Mouse (Mus musculus) limb, embryonic 15.5 days (tissue): ENCODE results near the gene Serinc2. TPM values are rescaled to one million over a fixed set of nuclear protein-coding genes. Genes with fewer than 3 reads are reported as not detected.

Experiments used
- ATAC-seq: fragments of 200-750 bp; cut with Nextera tagmentation; 2 replicates; pipeline ENCODE4 v1.8.0; 2017; ENCODE audit warnings: low read depth, moderate TSS enrichment; ENCODE audit not compliant: insufficient number of reproducible peaks, low FRiP score, low TSS enrichment
- H3K27ac ChIP-seq: fragments of 300-500 bp; sonication (generic); 2 replicates; pipeline ENCODE4 v1.5.1; 2015; ENCODE audit warnings: moderate library complexity, mild to moderate bottlenecking, inconsistent platforms
- H3K27me3 ChIP-seq: fragments of 300-500 bp; sonication (generic); 2 replicates; pipeline ENCODE4 v1.6.1; 2015; ENCODE audit warnings: inconsistent platforms
- H3K36me3 ChIP-seq: fragments of 300-500 bp; sonication (generic); 2 replicates; pipeline ENCODE4 v1.6.1; 2015; ENCODE audit warnings: inconsistent platforms
- H3K4me1 ChIP-seq: fragments of 300-500 bp; sonication (generic); 2 replicates; pipeline ENCODE4 v1.6.1; 2015; ENCODE audit warnings: inconsistent platforms
- H3K4me2 ChIP-seq: fragments of 300-500 bp; sonication (generic); 2 replicates; pipeline ENCODE4 v1.6.1; 2015; ENCODE audit warnings: mild to moderate bottlenecking, inconsistent platforms
- H3K4me3 ChIP-seq: fragments of 300-500 bp; sonication (generic); 2 replicates; pipeline ENCODE4 v1.5.1; 2015; ENCODE audit warnings: mild to moderate bottlenecking, inconsistent platforms
- H3K9ac ChIP-seq: fragments of 300-500 bp; sonication (generic); 2 replicates; pipeline ENCODE4 v1.6.1; 2015; ENCODE audit warnings: inconsistent platforms
- H3K9me3 ChIP-seq: fragments of 300-500 bp; sonication (generic); 2 replicates; pipeline ENCODE4 v1.6.1; 2016; ENCODE audit warnings: inconsistent platforms
- WGBS: fragments of 180-500 bp; shearing (Covaris S2); methylation state at CpG from one replicate; pipeline ENCODE4 v1.1.7; 2015; 5-methylcytosine and 5-hydroxymethylcytosine counted together
- polyA plus RNA-seq: library from polyadenylated mRNA; unstranded; fragments of >200 nt; fragmentation: Nextera tagmentation; extraction: Ambion mirVana; gene quantifications from 2 replicates; pipeline ENCODE4 v1.2.1, GENCODE M21; 2015

Gene Serinc2
- 132 and 136 TPM in 2 replicates for polyA plus RNA-seq

DNA sequence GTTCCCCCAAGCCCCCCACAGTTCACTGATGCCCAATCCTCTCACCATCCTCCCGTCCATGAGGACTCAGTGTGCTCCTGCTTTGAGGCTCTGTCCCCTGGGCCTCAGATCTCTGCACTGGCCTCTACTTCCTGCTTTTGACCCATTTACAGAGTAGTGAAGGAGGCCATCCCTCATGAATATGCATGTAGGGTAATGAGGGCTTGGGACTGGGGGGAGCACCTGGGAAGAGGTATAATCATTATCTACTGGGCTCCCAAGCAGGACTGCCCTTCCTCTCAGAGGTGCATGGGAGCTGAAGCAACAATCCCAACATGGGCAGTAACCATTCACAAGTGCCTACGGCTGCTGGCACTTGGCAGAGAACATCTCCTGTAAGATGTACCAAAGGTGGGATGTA is at the start of gene Serinc2:
TSS of gene Serinc2 (minus strand) at position 101 of the 400 bp plus-strand sequence.
- 48% methylated on average over 2 of the region's 2 CpGs for WGBS
- no peak within 1 kb of the TSS for H3K4me2 ChIP-seq
- no peaks in the 10 kb centered on the region for H3K27me3 ChIP-seq
- ATAC-seq, result no peak
- H3K4me1 ChIP-seq, result peaks cover 9% of the 10 kb centered on the region; the same call in 1 of the 2 replicates
- H3K4me3 ChIP-seq, result no peak within 1 kb of the TSS
- H3K27ac ChIP-seq, result no peak within 1 kb of the TSS
- no peak within 1 kb of the TSS for H3K9ac ChIP-seq
- no peaks in the 10 kb centered on the region for H3K9me3 ChIP-seq
- no peaks in the 10 kb centered on the region for H3K36me3 ChIP-seq

- 84% methylated on average over 9 of the region's 9 CpGs for WGBS
- Histone ChIP-seq H3K4me3 (no peak overlapping the region), H3K9ac (no peak overlapping the region), H3K27me3 (no peaks in the 10 kb centered on the region), H3K36me3 (peaks cover 75% of the 10 kb centered on the region), H3K27ac (no peak overlapping the region), H3K9me3 (no peaks in the 10 kb centered on the region), H3K4me2 (no peak overlapping the region), H3K4me1 (no peaks in the 10 kb centered on the region)
- ATAC-seq, result no peak
These were observed 48.4 kb upstream of the Serinc2 start for GRCm38 (mm10) chr4:130327366-130327765.

DNA sequence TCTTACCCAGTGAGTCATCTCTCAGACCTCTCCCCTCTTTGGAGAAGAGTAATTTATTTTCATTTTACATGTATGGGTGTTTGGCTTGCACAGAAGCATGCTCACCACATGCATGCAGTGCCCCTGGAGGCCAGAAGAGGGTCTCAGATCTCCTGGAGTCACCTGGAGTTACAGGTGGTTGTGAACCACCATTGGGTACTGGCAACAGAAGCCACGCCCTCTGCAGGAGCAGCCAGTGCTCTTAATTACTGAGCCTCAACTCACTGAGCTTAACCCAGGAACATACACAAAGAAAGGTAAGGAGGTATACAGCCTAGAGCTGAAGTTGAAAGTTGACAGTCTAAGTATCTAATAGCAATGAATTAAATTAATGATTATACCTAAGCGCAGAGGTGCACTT is 46.4 kb upstream of the Serinc2 start:
- H3K27me3 ChIP-seq, result no peaks in the 10 kb centered on the region
- no peaks in the 10 kb centered on the region for H3K4me1 ChIP-seq
- no peak overlapping the region for H3K4me3 ChIP-seq
- no peaks in the 10 kb centered on the region for H3K9me3 ChIP-seq
- no peak overlapping the region for H3K4me2 ChIP-seq
- no peak for ATAC-seq
- WGBS, result 92% methylated on average over 2 of the region's 2 CpGs
- H3K36me3 ChIP-seq, result peaks cover 82% of the 10 kb centered on the region
- H3K27ac ChIP-seq, result no peak overlapping the region
- no peak overlapping the region for H3K9ac ChIP-seq

DNA sequence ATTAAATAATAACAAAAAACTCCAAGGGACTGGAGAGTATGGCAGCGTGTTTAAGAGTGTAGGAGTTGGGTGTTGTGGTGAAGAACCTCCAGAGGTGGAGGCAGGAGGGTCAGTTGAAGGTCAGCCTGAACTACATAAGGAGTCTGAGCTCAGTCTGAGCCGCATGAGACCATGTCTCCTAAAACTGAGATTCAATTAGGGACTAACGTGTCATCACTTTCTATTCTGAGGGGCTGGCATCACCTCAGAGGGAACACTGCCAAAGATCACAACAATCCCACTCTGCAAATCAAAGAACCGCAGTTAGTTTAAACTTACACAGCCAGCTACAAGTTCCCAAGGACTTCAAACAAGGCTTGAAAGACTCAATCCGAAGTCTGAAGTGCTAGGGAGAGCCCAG is 44.6 kb upstream of the Serinc2 start:
- no peaks in the 10 kb centered on the region for H3K4me1 ChIP-seq
- ATAC-seq, result no peak
- H3K27ac ChIP-seq, result no peak overlapping the region
- no peaks in the 10 kb centered on the region for H3K27me3 ChIP-seq
- no peaks in the 10 kb centered on the region for H3K9me3 ChIP-seq
- no peak overlapping the region for H3K4me2 ChIP-seq
- no peak overlapping the region for H3K4me3 ChIP-seq
- H3K36me3 ChIP-seq, result peaks cover 88% of the 10 kb centered on the region
- 68% methylated on average over 5 of the region's 5 CpGs for WGBS
- H3K9ac ChIP-seq, result no peak overlapping the region

- H3K4me3 ChIP-seq, result no peak overlapping the region
- H3K36me3 ChIP-seq, result peaks cover 87% of the 10 kb centered on the region
- WGBS, result 70% methylated on average over 1 of the region's 1 CpGs
- H3K27ac ChIP-seq, result no peak overlapping the region
- no peaks in the 10 kb centered on the region for H3K27me3 ChIP-seq
- H3K4me2 ChIP-seq, result no peak overlapping the region
- ATAC-seq, result no peak
- no peak overlapping the region for H3K9ac ChIP-seq
- H3K4me1 ChIP-seq, result no peaks in the 10 kb centered on the region
- H3K9me3 ChIP-seq, result no peaks in the 10 kb centered on the region
These were observed 44.2 kb upstream of the Serinc2 start for GRCm38 (mm10) chr4:130323165-130323564.

DNA sequence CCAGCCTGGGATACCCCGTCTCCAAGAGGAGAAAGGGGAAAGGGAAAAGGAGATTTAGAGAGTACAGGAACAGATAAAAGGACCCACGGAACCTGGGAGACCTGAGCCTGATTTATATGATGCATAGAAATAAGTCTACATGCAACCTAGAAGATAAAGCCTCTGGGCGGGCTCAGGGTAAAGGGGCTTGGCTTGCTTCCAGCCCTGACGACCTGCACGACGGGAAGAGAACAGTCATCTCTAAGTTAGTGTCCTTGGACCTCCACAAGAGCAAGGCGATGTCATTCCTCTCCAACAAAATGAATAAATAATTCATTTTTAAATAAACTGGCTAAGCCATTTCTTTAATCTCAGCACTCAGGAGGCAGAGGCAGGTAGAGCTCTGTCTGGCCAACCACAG is 43.6 kb upstream of the Serinc2 start:
- 79% methylated on average over 7 of the region's 7 CpGs for WGBS
- Histone ChIP-seq H3K9ac (no peak overlapping the region), H3K9me3 (no peaks in the 10 kb centered on the region), H3K4me2 (no peak overlapping the region), H3K27me3 (no peaks in the 10 kb centered on the region), H3K36me3 (peaks cover 86% of the 10 kb centered on the region), H3K4me1 (no peaks in the 10 kb centered on the region), H3K4me3 (no peak overlapping the region), H3K27ac (no peak overlapping the region)
- ATAC-seq, result no peak

- no peak for ATAC-seq
- Histone ChIP-seq H3K4me2 (no peak overlapping the region), H3K36me3 (peaks cover 78% of the 10 kb centered on the region), H3K4me1 (no peaks in the 10 kb centered on the region), H3K27ac (no peak overlapping the region), H3K9me3 (no peaks in the 10 kb centered on the region), H3K9ac (no peak overlapping the region), H3K4me3 (no peak overlapping the region), H3K27me3 (no peaks in the 10 kb centered on the region)
- 89% methylated on average over 7 of the region's 7 CpGs for WGBS
These were observed 42.6 kb upstream of the Serinc2 start for GRCm38 (mm10) chr4:130321640-130322039.

- H3K27me3 ChIP-seq, result no peaks in the 10 kb centered on the region
- no peak for ATAC-seq
- no peaks in the 10 kb centered on the region for H3K9me3 ChIP-seq
- no peak overlapping the region for H3K4me2 ChIP-seq
- H3K9ac ChIP-seq, result no peak overlapping the region
- H3K36me3 ChIP-seq, result peaks cover 76% of the 10 kb centered on the region
- no peak overlapping the region for H3K4me3 ChIP-seq
- H3K27ac ChIP-seq, result no peak overlapping the region
- 82% methylated on average over 7 of the region's 7 CpGs for WGBS
- H3K4me1 ChIP-seq, result peaks cover 5% of the 10 kb centered on the region; the same call in 1 of the 2 replicates
These were observed 40.6 kb upstream of the Serinc2 start for GRCm38 (mm10) chr4:130319564-130319963.

DNA sequence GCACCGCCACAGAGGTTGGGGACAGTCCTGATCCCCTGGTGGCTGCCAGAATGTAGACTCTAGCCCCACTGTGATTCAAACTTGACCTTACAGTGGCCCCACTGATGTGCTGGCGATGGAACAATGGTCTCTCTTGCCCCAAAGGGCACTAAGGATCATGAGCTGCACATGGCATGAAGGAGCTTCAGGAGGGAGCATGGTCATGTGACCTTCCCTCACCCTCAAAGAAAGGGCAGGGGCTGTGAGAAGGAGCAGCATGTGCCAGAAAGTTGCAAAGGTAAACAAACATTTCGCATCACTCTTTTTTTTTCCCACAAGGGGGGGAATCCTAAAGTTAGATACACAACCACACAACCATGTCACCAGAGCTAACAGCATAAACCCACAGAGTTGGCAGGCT is 39.1 kb upstream of the Serinc2 start:
- no peaks in the 10 kb centered on the region for H3K9me3 ChIP-seq
- no peak overlapping the region for H3K4me3 ChIP-seq
- no peaks in the 10 kb centered on the region for H3K27me3 ChIP-seq
- no peak for ATAC-seq
- H3K4me1 ChIP-seq, result peaks cover 5% of the 10 kb centered on the region; the same call in 1 of the 2 replicates
- H3K36me3 ChIP-seq, result peaks cover 64% of the 10 kb centered on the region
- H3K27ac ChIP-seq, result no peak overlapping the region
- WGBS, result 75% methylated on average over 3 of the region's 3 CpGs
- no peak overlapping the region for H3K4me2 ChIP-seq
- H3K9ac ChIP-seq, result no peak overlapping the region

DNA sequence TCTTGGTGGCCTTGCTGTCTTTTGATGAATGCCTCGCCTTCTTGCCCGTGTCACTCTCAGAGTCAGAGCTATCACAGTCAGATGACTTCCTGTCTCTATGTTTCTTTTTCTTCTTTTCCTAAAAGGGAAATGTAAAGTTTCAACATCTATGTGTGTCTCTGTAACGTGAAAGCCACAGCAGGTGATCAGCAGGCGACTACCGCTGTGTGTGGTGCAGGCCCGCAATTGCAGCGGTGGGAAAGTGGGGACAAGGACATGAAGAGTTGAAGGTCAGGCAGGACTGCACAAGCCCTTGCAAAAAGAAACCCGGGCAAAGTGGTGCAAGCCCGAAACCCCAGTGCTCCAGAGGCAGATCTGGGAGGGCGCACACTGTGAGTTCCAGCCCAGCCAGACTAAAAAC is 37.7 kb upstream of the Serinc2 start:
- no peaks in the 10 kb centered on the region for H3K27me3 ChIP-seq
- 87% methylated on average over 10 of the region's 10 CpGs for WGBS
- no peak overlapping the region for H3K27ac ChIP-seq
- peaks cover 52% of the 10 kb centered on the region for H3K36me3 ChIP-seq
- H3K9me3 ChIP-seq, result no peaks in the 10 kb centered on the region
- H3K4me2 ChIP-seq, result no peak overlapping the region
- peaks cover 5% of the 10 kb centered on the region; the same call in 1 of the 2 replicates for H3K4me1 ChIP-seq
- H3K4me3 ChIP-seq, result no peak overlapping the region
- no peak for ATAC-seq
- H3K9ac ChIP-seq, result no peak overlapping the region

DNA sequence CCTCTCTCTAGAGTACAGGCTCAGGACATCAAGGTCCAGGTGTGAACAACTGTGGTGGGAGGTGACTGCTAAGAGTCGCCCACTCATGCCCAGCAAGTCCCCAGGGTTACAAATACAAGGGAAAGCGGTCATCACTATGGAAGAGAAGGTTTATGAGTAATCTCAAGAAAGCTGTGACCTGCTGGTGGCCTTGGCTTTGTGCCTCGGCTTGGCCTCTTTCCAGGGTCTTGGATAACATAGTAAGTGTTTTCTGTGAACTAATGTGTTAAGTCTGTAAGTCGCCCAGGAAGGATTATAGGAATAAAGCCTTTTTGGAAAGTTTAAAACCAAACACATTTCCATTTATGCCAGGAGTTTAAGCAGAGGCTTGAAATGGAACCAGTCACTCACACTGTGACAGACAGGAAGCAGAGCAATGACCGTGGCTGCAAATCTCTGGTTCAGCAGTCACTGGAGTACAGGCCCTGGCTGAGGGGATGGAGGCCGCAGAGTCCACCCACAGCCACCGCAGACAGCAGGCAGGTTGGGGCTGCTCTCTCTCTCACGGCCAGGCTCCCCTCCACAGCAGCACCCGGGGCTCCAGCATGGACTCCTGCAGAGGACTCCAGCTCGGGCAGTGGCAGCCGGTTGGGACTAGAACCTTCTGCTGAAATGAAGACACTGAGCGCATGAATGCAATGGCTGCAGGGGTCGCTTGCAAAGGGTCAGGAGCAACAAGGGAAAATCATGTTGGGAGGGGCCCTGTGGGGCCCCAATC is 36.9 kb upstream of the Serinc2 start:
- no peak overlapping the region for H3K27ac ChIP-seq
- WGBS, result 72% methylated on average over 13 of the region's 13 CpGs
- H3K9ac ChIP-seq, result no peak overlapping the region

DNA sequence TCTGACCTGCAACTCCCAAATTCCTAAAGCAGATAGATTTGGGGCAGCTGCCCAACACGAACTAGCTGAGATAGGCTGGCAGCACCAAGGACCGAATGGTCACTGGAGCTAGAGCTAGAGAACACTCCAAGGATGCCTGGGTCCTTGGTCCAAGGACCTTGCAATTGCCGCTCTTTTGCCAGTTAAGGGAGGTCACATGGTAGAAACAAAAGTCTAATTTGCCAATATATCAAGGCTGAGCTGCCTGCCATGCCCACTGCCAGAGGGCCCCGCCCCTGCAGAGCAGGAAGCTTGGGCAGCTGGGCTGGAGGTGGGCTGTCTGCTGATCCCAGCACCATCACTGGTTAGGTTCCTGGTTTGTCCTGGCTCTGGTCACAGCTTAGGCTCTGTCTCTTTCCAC is 34.5 kb upstream of the Serinc2 start:
- H3K4me2 ChIP-seq, result no peak overlapping the region
- ATAC-seq, result no peak
- no peak overlapping the region for H3K9ac ChIP-seq
- peaks cover 27% of the 10 kb centered on the region for H3K36me3 ChIP-seq
- no peak overlapping the region for H3K4me3 ChIP-seq
- 85% methylated on average over 4 of the region's 4 CpGs for WGBS
- H3K27me3 ChIP-seq, result peaks cover 28% of the 10 kb centered on the region
- H3K9me3 ChIP-seq, result no peaks in the 10 kb centered on the region
- H3K4me1 ChIP-seq, result peaks cover 12% of the 10 kb centered on the region
- H3K27ac ChIP-seq, result no peak overlapping the region

More for the DNA sequence above, 36.9 kb upstream of the Serinc2 start:
- H3K4me1 ChIP-seq, result peaks cover 5% of the 10 kb centered on the region; the same call in 1 of the 2 replicates
- no peak overlapping the region for H3K4me2 ChIP-seq
- peaks cover 4% of the 10 kb centered on the region; the same call in 1 of the 2 replicates for H3K27me3 ChIP-seq
- peaks cover 48% of the 10 kb centered on the region for H3K36me3 ChIP-seq
- no peak overlapping the region for H3K4me3 ChIP-seq
- no peaks in the 10 kb centered on the region for H3K9me3 ChIP-seq
- ATAC-seq, result no peak
